Mouse (Mus musculus) cerebellum, postnatal 36 days (tissue): ENCODE measurements at regions not wholly inside any gene's neighbourhood (a gene's known extent, or its start where the extent isn't known, plus 50 kb on each side); places are given as distances from the start of the nearest gene placed in this dataset.

Experiments used
- DNase-seq, 2 experiments: peaks; one replicate each; pipeline ENCODE4 v3.0.0; 2021 to 2022; ENCODE audit warnings: mixed read lengths in 2 of 2

- no peak for DNase-seq
Observed at GRCm38 (mm10) chr7:70217137-70217536, 149.4 kb downstream of the Nr2f2 start.

GRCm38 (mm10) chr7:70213970-70214520 lies 152.5 kb downstream of the Nr2f2 start:
- no peak for DNase-seq

GRCm38 (mm10) chr7:70205900-70206299 lies 160.6 kb downstream of the Nr2f2 start:
- DNase-seq: no peak

GRCm38 (mm10) chr7:70200188-70200587 lies 166.3 kb downstream of the Nr2f2 start:
- no peak for DNase-seq

- DNase-seq: no peak
Observed at GRCm38 (mm10) chr7:70178956-70179355, 187.6 kb downstream of the Nr2f2 start.

- no peak for DNase-seq
Observed at GRCm38 (mm10) chr7:70178006-70178405, 188.5 kb downstream of the Nr2f2 start.

GRCm38 (mm10) chr7:70176686-70177259 lies 189.8 kb downstream of the Nr2f2 start:
- DNase-seq: no peak

- DNase-seq: no peak
Observed at GRCm38 (mm10) chr7:70176086-70176485, 190.4 kb downstream of the Nr2f2 start.

- DNase-seq: no peak
Observed at GRCm38 (mm10) chr7:70172431-70172830, 194.1 kb downstream of the Nr2f2 start.

GRCm38 (mm10) chr7:70171456-70171855 lies 195.1 kb downstream of the Nr2f2 start:
- DNase-seq: no peak

- DNase-seq: no peak
Observed at GRCm38 (mm10) chr7:70168080-70168479, 198.5 kb downstream of the Nr2f2 start.

GRCm38 (mm10) chr7:70166081-70166480 lies 200.5 kb downstream of the Nr2f2 start:
- no peak for DNase-seq

- DNase-seq: no peak
Observed at GRCm38 (mm10) chr7:70165501-70165900, 201.0 kb downstream of the Nr2f2 start.

GRCm38 (mm10) chr7:70164691-70165193 lies 201.8 kb downstream of the Nr2f2 start:
- DNase-seq: no peak

GRCm38 (mm10) chr7:70158531-70158930 lies 208.0 kb downstream of the Nr2f2 start:
- no peak for DNase-seq

GRCm38 (mm10) chr7:70144726-70145271 lies 221.7 kb downstream of the Nr2f2 start:
- no peak for DNase-seq

- DNase-seq: no peak
Observed at GRCm38 (mm10) chr7:70136837-70137236, 229.7 kb downstream of the Nr2f2 start.

- DNase-seq: no peak
Observed at GRCm38 (mm10) chr7:70135416-70135815, 231.1 kb downstream of the Nr2f2 start.

GRCm38 (mm10) chr7:70129963-70130362 lies 236.6 kb downstream of the Nr2f2 start:
- DNase-seq: no peak

- no peak for DNase-seq
Observed at GRCm38 (mm10) chr7:70122818-70123217, 243.7 kb downstream of the Nr2f2 start.

GRCm38 (mm10) chr7:70119517-70119916 lies 247.0 kb downstream of the Nr2f2 start:
- no peak for DNase-seq

- DNase-seq: no peak
Observed at GRCm38 (mm10) chr7:70118971-70119370, 247.6 kb downstream of the Nr2f2 start.

GRCm38 (mm10) chr7:70117930-70118922 lies 248.3 kb downstream of the Nr2f2 start:
- no peak for DNase-seq
